Mouse (Mus musculus): ENCODE results near the gene Lrrc19. TPM values are rescaled to one million over a fixed set of nuclear protein-coding genes. Genes with fewer than 3 reads are reported as not detected.
"Not testable (repeated sequence)": the region's sequence is repeated elsewhere in the genome, so short reads cannot be mapped to it uniquely, and the experiment has no call there.

Gene Lrrc19
- 1.0 and 1.1 TPM in 2 replicates for polyA plus RNA-seq (2016; fragmentation: Nextera tagmentation; extraction: Ambion mirVana)

GRCm38 (mm10) chr4:94649920-94650319, at the start of gene Lrrc19:
Lrrc19 (minus strand) TSS chr4:94650144.
- no peaks in the 10 kb centered on the region for H3K4me1 ChIP-seq
- no peaks in the 10 kb centered on the region for H3K9me3 ChIP-seq (replicated peaks)
- no peak within 1 kb of the TSS for H3K4me3 ChIP-seq
- 76% methylated on average over 3 of the region's 3 CpGs for WGBS
- H3K36me3 ChIP-seq: peaks cover 18% of the 10 kb centered on the region
- DNase-seq (ENCODE audit: low spot score): no peak
- H3K27me3 ChIP-seq (ENCODE audit: low read depth, poor library complexity, severe bottlenecking): no peaks in the 10 kb centered on the region
- H3K27ac ChIP-seq: no peak within 1 kb of the TSS

- Histone ChIP-seq H3K4me1 (no peaks in the 10 kb centered on the region), H3K36me3 (peaks cover 12% of the 10 kb centered on the region), H3K9me3 (replicated peaks) (no peaks in the 10 kb centered on the region), H3K27me3 (ENCODE audit: low read depth, poor library complexity, severe bottlenecking) (no peaks in the 10 kb centered on the region), H3K27ac (no peak overlapping the region), H3K4me3 (no peak overlapping the region)
- no peak for DNase-seq (ENCODE audit: low spot score)
- 86% methylated on average over 3 of the region's 3 CpGs for WGBS
These were observed 46.4 kb upstream of the Lrrc19 start for GRCm38 (mm10) chr4:94696368-94696767.

GRCm38 (mm10) chr4:94692175-94692574, 42.2 kb upstream of the Lrrc19 start:
- no peak overlapping the region for H3K4me3 ChIP-seq
- H3K4me1 ChIP-seq: no peaks in the 10 kb centered on the region
- no peak overlapping the region for H3K27ac ChIP-seq
- H3K27me3 ChIP-seq (ENCODE audit: low read depth, poor library complexity, severe bottlenecking): no peaks in the 10 kb centered on the region
- no peak for DNase-seq (ENCODE audit: low spot score)
- H3K9me3 ChIP-seq (replicated peaks): no peaks in the 10 kb centered on the region
- 83% methylated on average over 2 of the region's 2 CpGs for WGBS
- H3K36me3 ChIP-seq: peaks cover 32% of the 10 kb centered on the region

- DNase-seq (ENCODE audit: low spot score): no peak
- Histone ChIP-seq H3K9me3 (replicated peaks) (no peaks in the 10 kb centered on the region), H3K36me3 (peaks cover 41% of the 10 kb centered on the region), H3K4me3 (no peak overlapping the region), H3K27ac (no peak overlapping the region), H3K4me1 (no peaks in the 10 kb centered on the region), H3K27me3 (ENCODE audit: low read depth, poor library complexity, severe bottlenecking) (no peaks in the 10 kb centered on the region)
- 92% methylated on average over 4 of the region's 4 CpGs for WGBS
These were observed 41.1 kb upstream of the Lrrc19 start for GRCm38 (mm10) chr4:94691078-94691477.

- peaks cover 48% of the 10 kb centered on the region for H3K36me3 ChIP-seq
These were observed 39.9 kb upstream of the Lrrc19 start for GRCm38 (mm10) chr4:94689804-94690203.

GRCm38 (mm10) chr4:94683305-94683704, 33.4 kb upstream of the Lrrc19 start:
- Histone ChIP-seq H3K9me3 (replicated peaks) (no peaks in the 10 kb centered on the region), H3K36me3 (peaks cover 58% of the 10 kb centered on the region), H3K4me3 (no peak overlapping the region), H3K27ac (no peak overlapping the region), H3K4me1 (no peaks in the 10 kb centered on the region), H3K27me3 (ENCODE audit: low read depth, poor library complexity, severe bottlenecking) (no peaks in the 10 kb centered on the region)
- no peak for DNase-seq (ENCODE audit: low spot score)
- 89% methylated on average over 5 of the region's 5 CpGs for WGBS

More at GRCm38 (mm10) chr4:94689804-94690203, 39.9 kb upstream of the Lrrc19 start:
- not testable (repeated sequence) for H3K27ac ChIP-seq; DNase-seq (ENCODE audit: low spot score); H3K27me3 ChIP-seq (ENCODE audit: low read depth, poor library complexity, severe bottlenecking); H3K9me3 ChIP-seq (replicated peaks); H3K4me1 ChIP-seq; H3K4me3 ChIP-seq
- 95% methylated on average over 2 of the region's 2 CpGs for WGBS

- Histone ChIP-seq H3K27me3 (ENCODE audit: low read depth, poor library complexity, severe bottlenecking) (no peaks in the 10 kb centered on the region), H3K36me3 (peaks cover 45% of the 10 kb centered on the region), H3K9me3 (replicated peaks) (no peaks in the 10 kb centered on the region), H3K4me1 (no peaks in the 10 kb centered on the region), H3K4me3 (no peak overlapping the region), H3K27ac (no peak overlapping the region)
- DNase-seq (ENCODE audit: low spot score): no peak
- WGBS: 79% methylated on average over 1 of the region's 1 CpGs
These were observed 32.1 kb upstream of the Lrrc19 start for GRCm38 (mm10) chr4:94682029-94682428.

GRCm38 (mm10) chr4:94681181-94681580, 31.2 kb upstream of the Lrrc19 start:
- H3K4me1 ChIP-seq: no peaks in the 10 kb centered on the region
- no peaks in the 10 kb centered on the region for H3K9me3 ChIP-seq (replicated peaks)
- no peak for DNase-seq (ENCODE audit: low spot score)
- WGBS: 91% methylated on average over 2 of the region's 2 CpGs
- H3K27ac ChIP-seq: no peak overlapping the region
- no peaks in the 10 kb centered on the region for H3K27me3 ChIP-seq (ENCODE audit: low read depth, poor library complexity, severe bottlenecking)
- H3K4me3 ChIP-seq: no peak overlapping the region
- peaks cover 38% of the 10 kb centered on the region for H3K36me3 ChIP-seq

GRCm38 (mm10) chr4:94680662-94681061, 30.7 kb upstream of the Lrrc19 start:
- Histone ChIP-seq H3K36me3 (peaks cover 33% of the 10 kb centered on the region), H3K4me1 (no peaks in the 10 kb centered on the region), H3K27me3 (ENCODE audit: low read depth, poor library complexity, severe bottlenecking) (no peaks in the 10 kb centered on the region), H3K4me3 (no peak overlapping the region), H3K9me3 (replicated peaks) (no peaks in the 10 kb centered on the region), H3K27ac (no peak overlapping the region)
- WGBS: 97% methylated on average over 2 of the region's 2 CpGs
- no peak for DNase-seq (ENCODE audit: low spot score)

- no peak for DNase-seq (ENCODE audit: low spot score)
- 59% methylated on average over 1 of the region's 1 CpGs for WGBS
These were observed 19.8 kb upstream of the Lrrc19 start for GRCm38 (mm10) chr4:94669718-94670117.

GRCm38 (mm10) chr4:94650426-94651175, 657 bp upstream of the Lrrc19 start:
- H3K36me3 ChIP-seq: peaks cover 25% of the 10 kb centered on the region
- not testable (repeated sequence) for H3K27ac ChIP-seq; DNase-seq (ENCODE audit: low spot score); H3K27me3 ChIP-seq (ENCODE audit: low read depth, poor library complexity, severe bottlenecking); H3K4me3 ChIP-seq; H3K4me1 ChIP-seq; H3K9me3 ChIP-seq (replicated peaks)
- 93% methylated on average over 5 of the region's 5 CpGs for WGBS

More at GRCm38 (mm10) chr4:94669718-94670117, 19.8 kb upstream of the Lrrc19 start:
- Histone ChIP-seq H3K27ac (no peak overlapping the region), H3K4me1 (no peaks in the 10 kb centered on the region), H3K27me3 (ENCODE audit: low read depth, poor library complexity, severe bottlenecking) (no peaks in the 10 kb centered on the region), H3K36me3 (0 out of 2 replicates have a peak, but pooled peaks cover 6% of the 10 kb centered on the region), H3K4me3 (no peak overlapping the region), H3K9me3 (replicated peaks) (no peaks in the 10 kb centered on the region)

- 0 out of 2 replicates have a peak, but pooled peaks cover 10% of the 10 kb centered on the region for H3K36me3 ChIP-seq
- no peak overlapping the region for H3K27ac ChIP-seq
- WGBS: 98% methylated on average over 2 of the region's 2 CpGs
- H3K27me3 ChIP-seq (ENCODE audit: low read depth, poor library complexity, severe bottlenecking): no peaks in the 10 kb centered on the region
- H3K9me3 ChIP-seq (replicated peaks): no peaks in the 10 kb centered on the region
- no peaks in the 10 kb centered on the region for H3K4me1 ChIP-seq
- DNase-seq (ENCODE audit: low spot score): no peak
- no peak overlapping the region for H3K4me3 ChIP-seq
These were observed 6.8 kb downstream of the Lrrc19 start for GRCm38 (mm10) chr4:94643141-94643540.

GRCm38 (mm10) chr4:94620077-94620476, 29.9 kb downstream of the Lrrc19 start:
- DNase-seq (ENCODE audit: low spot score): no peak
- H3K27ac ChIP-seq: no peak overlapping the region
- no peak overlapping the region for H3K4me3 ChIP-seq
- H3K9me3 ChIP-seq (replicated peaks): no peaks in the 10 kb centered on the region
- peaks cover 26% of the 10 kb centered on the region for H3K36me3 ChIP-seq
- WGBS: 96% methylated on average over 2 of the region's 2 CpGs
- no peaks in the 10 kb centered on the region for H3K27me3 ChIP-seq (ENCODE audit: low read depth, poor library complexity, severe bottlenecking)
- peaks cover 8% of the 10 kb centered on the region for H3K4me1 ChIP-seq

All from limb, embryonic 10.5 days (tissue).